Mouse (Mus musculus): ENCODE data around the gene Rpf1. TPM values are rescaled to one million over a fixed set of nuclear protein-coding genes. Genes with fewer than 3 reads are reported as not detected.
A peak's percentile ranks its signal among the peaks of the same experiment; 100 is the strongest.

Gene Rpf1
- polyA plus RNA-seq, 1 experiment from 2014 or later = 56.3 TPM

- Histone ChIP-seq H3K4me3 (replicated peaks) (peak overlapping the region; percentile 87), H3K9me3 (no peaks in the 10 kb centered on the region), H3K27me3 (replicated peaks) (no peaks in the 10 kb centered on the region), H3K4me1 (replicated peaks) (peaks cover 18% of the 10 kb centered on the region), H3K27ac (peak overlapping the region; percentile 88), H3K9ac (peak overlapping the region; percentile 92), H3K4me2 (replicated peaks) (peak overlapping the region; percentile 34), H3K36me3 (peaks cover 3% of the 10 kb centered on the region; the same call in 1 of the 2 replicates)
- 3% methylated on average over 13 of the region's 13 CpGs for WGBS
- peak; percentile 0; the same call in 1 of the 2 replicates for ATAC-seq
These were observed 22.2 kb downstream of the Rpf1 start for GRCm38 (mm10) chr3:146498989-146499388.

GRCm38 (mm10) chr3:146494941-146495340, 26.3 kb downstream of the Rpf1 start:
- Histone ChIP-seq H3K4me1 (replicated peaks) (no peaks in the 10 kb centered on the region), H3K27ac (no peak overlapping the region), H3K27me3 (replicated peaks) (no peaks in the 10 kb centered on the region), H3K9me3 (no peaks in the 10 kb centered on the region), H3K4me3 (replicated peaks) (no peak overlapping the region), H3K36me3 (no peaks in the 10 kb centered on the region), H3K4me2 (replicated peaks) (no peak overlapping the region), H3K9ac (no peak overlapping the region)
- no peak for ATAC-seq
- 90% methylated on average over 8 of the region's 8 CpGs for WGBS

GRCm38 (mm10) chr3:146486464-146486863, 34.8 kb downstream of the Rpf1 start:
- Histone ChIP-seq H3K4me3 (replicated peaks) (no peak overlapping the region), H3K27me3 (replicated peaks) (no peaks in the 10 kb centered on the region), H3K9ac (no peak overlapping the region), H3K9me3 (no peaks in the 10 kb centered on the region), H3K27ac (no peak overlapping the region), H3K36me3 (no peaks in the 10 kb centered on the region), H3K4me2 (replicated peaks) (no peak overlapping the region), H3K4me1 (replicated peaks) (no peaks in the 10 kb centered on the region)
- 89% methylated on average over 4 of the region's 4 CpGs for WGBS
- no peak for ATAC-seq

- Histone ChIP-seq H3K36me3 (no peaks in the 10 kb centered on the region), H3K4me2 (replicated peaks) (no peak overlapping the region), H3K9me3 (no peaks in the 10 kb centered on the region), H3K4me3 (replicated peaks) (no peak overlapping the region), H3K9ac (no peak overlapping the region), H3K27ac (no peak overlapping the region), H3K4me1 (replicated peaks) (no peaks in the 10 kb centered on the region), H3K27me3 (replicated peaks) (no peaks in the 10 kb centered on the region)
- 54% methylated on average over 2 of the region's 2 CpGs for WGBS
- ATAC-seq = no peak
These were observed 39.2 kb downstream of the Rpf1 start for GRCm38 (mm10) chr3:146482044-146482443.

GRCm38 (mm10) chr3:146474428-146474827, 46.8 kb downstream of the Rpf1 start:
- H3K36me3 ChIP-seq = no peaks in the 10 kb centered on the region
- WGBS = 94% methylated on average over 3 of the region's 3 CpGs
- no peak overlapping the region for H3K9ac ChIP-seq
- H3K4me1 ChIP-seq (replicated peaks) = no peaks in the 10 kb centered on the region
- no peak overlapping the region for H3K4me3 ChIP-seq (replicated peaks)
- no peaks in the 10 kb centered on the region for H3K27me3 ChIP-seq (replicated peaks)
- H3K27ac ChIP-seq = no peak overlapping the region
- H3K4me2 ChIP-seq (replicated peaks) = no peak overlapping the region
- H3K9me3 ChIP-seq = no peaks in the 10 kb centered on the region
- no peak for ATAC-seq

GRCm38 (mm10) chr3:146473741-146474140, 47.5 kb downstream of the Rpf1 start:
- H3K9me3 ChIP-seq = no peaks in the 10 kb centered on the region
- no peak overlapping the region for H3K27ac ChIP-seq
- no peak overlapping the region for H3K4me2 ChIP-seq (replicated peaks)
- no peaks in the 10 kb centered on the region for H3K36me3 ChIP-seq
- no peak for ATAC-seq
- H3K4me1 ChIP-seq (replicated peaks) = no peaks in the 10 kb centered on the region
- no peak overlapping the region for H3K4me3 ChIP-seq (replicated peaks)
- no peaks in the 10 kb centered on the region for H3K27me3 ChIP-seq (replicated peaks)
- no peak overlapping the region for H3K9ac ChIP-seq

GRCm38 (mm10) chr3:146472657-146473056, 48.6 kb downstream of the Rpf1 start:
- H3K36me3 ChIP-seq = no peaks in the 10 kb centered on the region
- no peak overlapping the region for H3K9ac ChIP-seq
- 63% methylated on average over 4 of the region's 4 CpGs for WGBS
- H3K27me3 ChIP-seq (replicated peaks) = no peaks in the 10 kb centered on the region
- no peaks in the 10 kb centered on the region for H3K9me3 ChIP-seq
- no peak overlapping the region for H3K27ac ChIP-seq
- no peak overlapping the region for H3K4me3 ChIP-seq (replicated peaks)
- no peak overlapping the region for H3K4me2 ChIP-seq (replicated peaks)
- no peak for ATAC-seq
- H3K4me1 ChIP-seq (replicated peaks) = no peaks in the 10 kb centered on the region

GRCm38 (mm10) chr3:146469226-146469625, 52.0 kb downstream of the Rpf1 start:
- Histone ChIP-seq H3K9ac (no peak overlapping the region), H3K4me3 (replicated peaks) (no peak overlapping the region), H3K36me3 (no peaks in the 10 kb centered on the region), H3K27ac (no peak overlapping the region), H3K4me2 (replicated peaks) (no peak overlapping the region), H3K27me3 (replicated peaks) (no peaks in the 10 kb centered on the region), H3K4me1 (replicated peaks) (no peaks in the 10 kb centered on the region), H3K9me3 (no peaks in the 10 kb centered on the region)
- no peak for ATAC-seq
- 76% methylated on average over 2 of the region's 2 CpGs for WGBS

GRCm38 (mm10) chr3:146462939-146463338, 58.3 kb downstream of the Rpf1 start:
- H3K4me3 ChIP-seq (replicated peaks) = no peak overlapping the region
- no peaks in the 10 kb centered on the region for H3K9me3 ChIP-seq
- H3K36me3 ChIP-seq = no peaks in the 10 kb centered on the region
- ATAC-seq = peak; percentile 47; the same call in 1 of the 2 replicates
- H3K4me1 ChIP-seq (replicated peaks) = no peaks in the 10 kb centered on the region
- no peak overlapping the region for H3K27ac ChIP-seq
- no peak overlapping the region for H3K4me2 ChIP-seq (replicated peaks)
- H3K27me3 ChIP-seq (replicated peaks) = no peaks in the 10 kb centered on the region
- 56% methylated on average over 2 of the region's 2 CpGs for WGBS
- H3K9ac ChIP-seq = no peak overlapping the region

Other genes with a start within 250 kb of the Rpf1 start
- gene Ssx2ip, start 116.8 kb downstream of the Rpf1 start, polyA plus RNA-seq (2015; fragmentation: Nextera tagmentation; extraction: Ambion mirVana) = 38.6 and 41.5 TPM in 2 replicates
- gene Ctbs, start 71.6 kb downstream of the Rpf1 start, polyA plus RNA-seq (2015; fragmentation: Nextera tagmentation; extraction: Ambion mirVana) = 10.1 and 11.3 TPM in 2 replicates
- gene Spata1, start 21.7 kb downstream of the Rpf1 start, polyA plus RNA-seq (2015; fragmentation: Nextera tagmentation; extraction: Ambion mirVana) = 2.8 and 2.9 TPM in 2 replicates
- gene Gng5, start 21.6 kb downstream of the Rpf1 start, polyA plus RNA-seq (2015; fragmentation: Nextera tagmentation; extraction: Ambion mirVana) = 999 and 1,061 TPM in 2 replicates
- 0.70 and 3.1 TPM in 2 replicates for gene Uox, start 49.0 kb upstream of the Rpf1 start, polyA plus RNA-seq (2015; fragmentation: Nextera tagmentation; extraction: Ambion mirVana)
- 0.08 TPM in 1 of 2 replicates, not detected in the other for gene Dnase2b, start 94.2 kb upstream of the Rpf1 start, polyA plus RNA-seq (2015; fragmentation: Nextera tagmentation; extraction: Ambion mirVana)
- gene 4930503B20Rik, start 129.9 kb upstream of the Rpf1 start, polyA plus RNA-seq (2015; fragmentation: Nextera tagmentation; extraction: Ambion mirVana) = not detected in 2 replicates
- gene Samd13, start 164.2 kb upstream of the Rpf1 start, polyA plus RNA-seq (2015; fragmentation: Nextera tagmentation; extraction: Ambion mirVana) = 0.53 and 0.59 TPM in 2 replicates